Mouse (Mus musculus) left cerebral cortex, postnatal 25 days (tissue): ENCODE measurements at regions not wholly inside any gene's neighbourhood (a gene's known extent, or its start where the extent isn't known, plus 50 kb on each side); places are given as distances from the start of the nearest gene placed in this dataset.

Source experiments
- DNase-seq, 2 experiments: peaks; one replicate each; pipeline ENCODE4 v3.0.0; 2022; ENCODE audit warnings: low spot score in 2 of 2, mixed read lengths in 1 of 2
- intact Hi-C: fragments of 180-260 bp; cut with DNase I; formaldehyde crosslinking; loops from one replicate; pipeline ENCODE4 v1.15.1; 2025

GRCm38 (mm10) chr13:46222031-46222430 is 51.5 kb upstream of the Stmnd1 start:
- intact Hi-C loops, result no loop called here
- peak in 1 of 2 experiments; percentile 82 for DNase-seq

- peak; percentile 71 to 89 for DNase-seq
- intact Hi-C loops, result loop anchor here (1.0 kb wide), 1 partner anchor 38 kb away; no protein-coding TSS in a partner anchor
Measured at GRCm38 (mm10) chr13:46218101-46218701, 55.3 kb upstream of the Stmnd1 start.

DNA sequence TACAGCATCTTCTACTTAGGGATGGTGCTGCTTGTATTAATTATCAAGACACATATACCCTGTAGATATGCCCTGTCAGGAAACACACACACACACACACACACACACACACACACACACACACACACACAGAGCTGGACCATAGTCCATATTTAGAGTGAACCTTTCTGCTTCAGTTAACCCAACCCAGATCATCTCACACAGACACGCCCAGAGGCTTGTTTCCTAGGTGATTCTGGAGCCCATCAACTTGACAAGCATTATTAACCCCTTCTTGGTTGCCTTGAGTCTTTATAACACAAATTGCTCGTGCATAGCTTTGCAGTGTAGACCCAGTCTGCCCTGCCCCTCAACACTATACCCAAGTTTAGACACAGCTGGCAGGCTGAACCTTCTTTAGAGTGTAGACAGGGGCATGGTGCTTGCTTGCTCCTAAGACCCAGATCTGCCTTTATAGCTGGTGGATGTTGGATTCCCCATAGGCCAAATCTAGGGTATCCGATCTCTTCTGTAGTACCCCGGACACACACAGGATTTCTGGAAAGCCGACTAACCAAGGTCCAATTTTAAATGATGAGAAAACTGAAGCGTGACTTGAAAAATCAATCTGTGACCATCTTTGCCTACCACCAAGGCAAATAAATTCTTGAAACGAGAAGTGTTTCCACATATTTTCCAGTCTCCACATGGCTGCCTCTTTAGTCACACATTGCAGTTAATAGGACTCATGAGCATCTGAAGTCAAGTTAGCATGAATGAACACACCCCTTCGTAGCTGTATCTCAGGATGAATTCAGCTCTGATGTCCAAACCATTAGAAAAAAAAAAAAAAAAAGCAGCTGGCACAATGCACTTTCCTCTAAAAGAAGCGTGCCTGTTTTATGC is 56.3 kb upstream of the Stmnd1 start:
- no peak for DNase-seq
- intact Hi-C loops, result no loop called here

- intact Hi-C loops, result no loop called here
- peak in 1 of 2 experiments; percentile 30 for DNase-seq
Measured at GRCm38 (mm10) chr13:46203551-46203950, 70.0 kb upstream of the Stmnd1 start.

- intact Hi-C loops, result no loop called here
- DNase-seq, result no peak
Measured at GRCm38 (mm10) chr13:46202586-46202985, 70.9 kb upstream of the Stmnd1 start.

DNA sequence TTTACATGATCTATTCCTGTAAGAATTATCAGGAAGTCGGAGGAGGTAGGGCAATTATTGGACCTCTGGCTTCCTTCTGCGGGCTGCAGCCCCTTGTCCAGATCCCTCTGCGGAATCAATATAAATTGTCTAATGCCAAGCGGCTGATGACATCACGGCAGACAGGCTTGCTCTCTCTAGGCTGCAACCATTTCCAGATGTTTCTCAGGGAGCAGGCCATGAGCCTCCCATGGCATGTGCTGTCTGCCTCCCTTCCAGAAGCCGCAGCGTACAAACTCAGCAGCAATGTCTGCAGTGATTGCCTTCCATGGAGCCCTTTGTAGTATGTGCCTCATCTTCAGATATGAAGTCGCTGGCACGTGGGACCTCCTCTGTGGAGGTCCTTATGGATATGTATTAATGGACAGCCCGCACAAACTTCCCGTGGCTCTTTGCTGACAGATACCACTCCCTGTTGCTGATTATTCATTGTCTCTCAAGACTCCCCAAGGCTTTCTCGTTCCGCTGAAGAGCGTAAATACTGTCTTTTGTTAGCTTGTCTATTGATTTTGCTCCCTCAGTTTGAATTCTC is 72.4 kb upstream of the Stmnd1 start:
- DNase-seq, result no peak
- intact Hi-C loops, result no loop called here

- peak in 1 of 2 experiments; percentile 62 for DNase-seq
- intact Hi-C loops, result no loop called here
Measured at GRCm38 (mm10) chr13:46193131-46193530, 80.4 kb upstream of the Stmnd1 start.

- DNase-seq, result no peak
- intact Hi-C loops, result no loop called here
Measured at GRCm38 (mm10) chr13:46189726-46190125, 83.8 kb upstream of the Stmnd1 start.

- intact Hi-C loops, result loop anchor here (5.0 kb wide), 1 partner anchor 69 kb away; no protein-coding TSS in a partner anchor
Measured at GRCm38 (mm10) chr13:46182851-46183250, 90.7 kb upstream of the Stmnd1 start.

GRCm38 (mm10) chr13:46180606-46181133 is 92.9 kb upstream of the Stmnd1 start:
- peak; percentile 42 to 77 for DNase-seq
- intact Hi-C loops, result loop anchor here (1.0 to 5.0 kb wide), 2 partner anchors 38 to 72 kb away; no protein-coding TSS in a partner anchor

More at GRCm38 (mm10) chr13:46182851-46183250, 90.7 kb upstream of the Stmnd1 start:
- DNase-seq, result peak in 1 of 2 experiments; percentile 59

DNA sequence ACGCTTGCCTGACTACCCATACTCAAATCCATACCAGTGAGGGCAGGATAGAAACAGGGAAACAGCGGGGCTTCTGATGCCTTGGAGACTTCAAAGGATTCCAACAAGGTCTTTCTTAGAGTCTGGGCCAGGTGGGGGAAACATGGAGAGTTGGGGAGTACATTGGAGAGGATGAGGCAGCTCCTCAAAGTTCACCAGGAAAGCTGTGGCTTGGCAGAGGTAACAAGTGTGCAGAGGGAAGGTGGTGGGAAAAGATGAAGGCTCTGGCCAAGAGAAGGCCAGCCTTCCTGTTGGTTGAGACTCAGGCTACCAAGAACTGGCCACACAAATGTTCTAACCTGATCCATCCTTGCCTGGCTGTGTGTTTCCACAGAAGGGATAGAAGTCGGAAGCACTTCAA is 93.6 kb upstream of the Stmnd1 start:
- intact Hi-C loops, result loop anchor here (1.0 to 5.0 kb wide), 2 partner anchors 38 to 72 kb away; no protein-coding TSS in a partner anchor
- DNase-seq, result no peak

GRCm38 (mm10) chr13:46173103-46173502 is 100.4 kb upstream of the Stmnd1 start:
- peak in 1 of 2 experiments; percentile 23 for DNase-seq
- intact Hi-C loops, result no loop called here

DNA sequence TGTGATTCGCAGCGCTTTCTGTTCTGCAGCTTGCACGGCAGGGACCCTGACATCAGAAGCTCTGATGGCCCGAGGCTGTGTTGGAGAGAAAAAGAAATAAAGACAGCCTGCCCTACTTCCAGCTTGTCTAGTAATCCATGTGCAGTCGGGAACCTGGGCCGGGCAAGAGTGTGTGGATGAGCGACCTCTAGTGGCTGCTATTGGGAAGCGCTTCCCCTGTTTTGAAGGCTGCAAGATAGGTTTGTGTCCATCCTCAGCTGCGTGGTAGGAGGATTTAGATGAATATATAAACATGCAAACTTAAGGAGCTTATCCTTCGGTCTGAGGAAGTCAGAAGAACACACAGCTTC is 111.5 kb upstream of the Stmnd1 start:
- intact Hi-C loops, result loop anchor here (5.0 kb wide), 1 partner anchor 195 kb away; the partner anchor contains the start of gene Atxn1
- DNase-seq, result peak; percentile 87 to 94

DNA sequence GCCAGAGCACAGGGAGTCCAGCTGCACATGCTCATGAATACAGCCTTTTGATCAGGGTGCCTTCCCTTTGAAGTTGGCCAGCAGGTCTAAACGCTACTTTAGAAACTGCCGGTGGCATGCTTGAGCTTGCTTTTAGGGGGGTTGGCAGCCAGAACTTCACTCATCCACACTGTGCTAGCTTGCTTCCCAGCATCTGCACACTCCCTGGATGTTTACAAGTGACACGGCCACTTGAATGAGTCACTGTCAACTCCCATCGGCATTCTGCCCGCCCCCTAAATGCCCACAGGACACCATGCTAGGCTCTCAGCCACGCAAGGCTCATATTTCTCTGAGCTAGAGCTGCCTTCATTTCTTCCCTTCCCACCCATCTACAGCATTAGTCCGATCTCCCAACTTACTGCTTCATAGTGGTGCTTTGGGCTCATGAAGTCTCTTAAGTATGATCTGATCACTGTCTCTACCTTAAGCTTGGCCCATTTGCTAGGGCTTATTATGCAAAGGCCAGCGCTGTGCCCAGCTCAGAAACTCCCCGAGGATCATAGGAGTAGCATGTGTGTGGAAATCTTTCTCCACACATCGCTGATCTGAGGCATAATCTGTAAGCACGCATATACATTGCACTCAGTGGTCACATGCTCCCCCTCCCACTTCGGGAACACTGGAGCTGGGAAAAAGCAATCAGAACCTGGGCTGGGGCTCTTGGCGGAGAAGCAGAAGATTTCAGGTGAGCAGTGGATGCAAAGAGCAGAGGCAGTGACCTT is 112.1 kb upstream of the Stmnd1 start:
- intact Hi-C loops, result loop anchor here (5.0 kb wide), 1 partner anchor 194 kb away; the partner anchor contains the start of gene Atxn1
- peak in 1 of 2 experiments; percentile 14 for DNase-seq

DNA sequence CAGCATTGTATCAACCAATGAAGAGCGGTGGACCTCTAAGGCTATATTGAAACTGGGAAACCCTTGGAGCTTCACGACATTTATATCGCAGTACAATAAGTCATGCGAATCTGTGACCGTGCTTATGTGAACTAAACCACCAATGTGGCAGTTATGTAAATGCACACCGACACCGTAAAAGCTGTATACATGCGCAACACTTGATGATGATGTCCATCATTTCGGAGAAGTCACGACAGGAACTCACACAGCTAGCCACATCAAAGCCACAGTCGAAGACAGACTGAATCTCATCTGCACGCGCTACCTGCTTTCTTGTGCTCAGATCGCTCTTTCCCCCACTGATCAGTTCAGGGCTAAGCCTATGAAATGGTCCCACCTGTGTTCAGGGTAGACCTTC is 114.2 kb upstream of the Stmnd1 start:
- intact Hi-C loops, result no loop called here
- no peak for DNase-seq

- peak in 1 of 2 experiments; percentile 37 for DNase-seq
- intact Hi-C loops, result no loop called here
Measured at GRCm38 (mm10) chr13:46153282-46154260, 120.0 kb upstream of the Stmnd1 start.

GRCm38 (mm10) chr13:46140006-46140405 is 133.5 kb upstream of the Stmnd1 start:
- peak in 1 of 2 experiments; percentile 82 for DNase-seq

GRCm38 (mm10) chr13:46139251-46139650 is 134.3 kb upstream of the Stmnd1 start:
- intact Hi-C loops, result no loop called here
- peak in 1 of 2 experiments; percentile 42 for DNase-seq

More at GRCm38 (mm10) chr13:46140006-46140405, 133.5 kb upstream of the Stmnd1 start:
- intact Hi-C loops, result no loop called here
